Mouse (Mus musculus) central nervous system, embryonic 11.5 days (tissue): Measurements from ENCODE around the gene Btbd35f11. TPM values are rescaled to one million over a fixed set of nuclear protein-coding genes. Genes with fewer than 3 reads are reported as not detected.

Experiments
- polyA plus RNA-seq: library from polyadenylated mRNA; depleted of rRNA; stranded (reverse); fragments of >200 nt; gene quantifications from 2 replicates; pipeline ENCODE4 v1.2.3, GENCODE M21; 2012; rRNA removed

Btbd35f11 gene
- polyA plus RNA-seq, result not detected in 2 replicates

GRCm38 (mm10) chrX:3443590-3443989 lies at the start of gene Btbd35f11:
Btbd35f11 (minus strand) TSS chrX:3443690.

Other genes starting within 250 kb of the Btbd35f11 start
- gene Btbd35f24, start 247.9 kb downstream of the Btbd35f11 start, polyA plus RNA-seq, result not detected in 2 replicates